Mouse (Mus musculus) hindbrain, postnatal 0 days (tissue): Measurements from ENCODE around the gene Slc9a3r1. TPM values are rescaled to one million over a fixed set of nuclear protein-coding genes. Genes with fewer than 3 reads are reported as not detected.

Experiments
- ATAC-seq: fragments of 200-750 bp; cut with Nextera tagmentation; 2 replicates; pipeline ENCODE4 v1.8.0; 2017; ENCODE audit warnings: mild to moderate bottlenecking, moderate TSS enrichment, moderate library complexity
- DNase-seq: peaks from one replicate; pipeline ENCODE4 v3.0.0-alpha.2; 2015; ENCODE audit warnings: low spot score
- H3K27ac ChIP-seq: fragments of 300-500 bp; sonication (generic); 2 replicates; pipeline ENCODE4 v1.5.1; 2014; ENCODE audit warnings: mild to moderate bottlenecking
- H3K27me3 ChIP-seq: fragments of 300-500 bp; sonication (generic); 2 replicates; pipeline ENCODE4 v1.6.1; 2014; ENCODE audit warnings: low read length, mixed read lengths; ENCODE audit not compliant: insufficient read depth
- H3K36me3 ChIP-seq: fragments of 300-500 bp; sonication (generic); 2 replicates; pipeline ENCODE4 v1.6.1; 2014; ENCODE audit warnings: low read length, mixed read lengths; ENCODE audit not compliant: insufficient read depth
- H3K4me1 ChIP-seq: fragments of 300-500 bp; sonication (generic); 2 replicates; pipeline ENCODE4 v1.6.1; 2014; ENCODE audit warnings: antibody characterized with exemption, low read length, mixed read lengths; ENCODE audit not compliant: insufficient read depth
- H3K4me2 ChIP-seq: fragments of 300-500 bp; sonication (generic); 2 replicates; pipeline ENCODE4 v1.6.1; 2014; ENCODE audit warnings: low read depth, mild to moderate bottlenecking, low read length, moderate library complexity, mixed read lengths
- H3K4me3 ChIP-seq: fragments of 300-500 bp; sonication (generic); 2 replicates; pipeline ENCODE4 v1.5.1; 2014; ENCODE audit warnings: low read length
- H3K9ac ChIP-seq: fragments of 300-500 bp; sonication (generic); replicated peaks from 2 replicates; pipeline ENCODE4 v1.6.1; 2014; ENCODE audit warnings: mild to moderate bottlenecking, low read length, moderate library complexity, mixed read lengths
- H3K9me3 ChIP-seq: fragments of 300-500 bp; sonication (generic); 2 replicates; pipeline ENCODE4 v1.6.1; 2016; ENCODE audit warnings: low read length, mixed read lengths
- CTCF ChIP-seq: IDR thresholded peaks from 2 replicates; pipeline ENCODE4 v1.5.1; 2016; ENCODE audit warnings: antibody characterized with exemption, control low read depth, low read depth
- WGBS: fragments of 180-500 bp; shearing (Covaris S2); extraction: QIAGEN DNeasy Blood & Tissue Kit; methylation state at CpG from one replicate; pipeline ENCODE4 v1.1.7; 2014; 5-methylcytosine and 5-hydroxymethylcytosine counted together
- polyA plus RNA-seq: library from polyadenylated mRNA; unstranded; fragments of >200 nt; fragmentation: Nextera tagmentation; extraction: Ambion mirVana; gene quantifications from 2 replicates; pipeline ENCODE4 v1.2.1, GENCODE M21; 2015
- total RNA-seq: library from RNA; depleted of rRNA; stranded (reverse); fragments of >200 nt; gene quantifications from 2 replicates; pipeline ENCODE4 v1.2.3, GENCODE M21; 2014

Slc9a3r1 gene
- total and polyA plus RNA-seq, 2 experiments from 2014 or later: 72.6 to 91.8 TPM

DNA sequence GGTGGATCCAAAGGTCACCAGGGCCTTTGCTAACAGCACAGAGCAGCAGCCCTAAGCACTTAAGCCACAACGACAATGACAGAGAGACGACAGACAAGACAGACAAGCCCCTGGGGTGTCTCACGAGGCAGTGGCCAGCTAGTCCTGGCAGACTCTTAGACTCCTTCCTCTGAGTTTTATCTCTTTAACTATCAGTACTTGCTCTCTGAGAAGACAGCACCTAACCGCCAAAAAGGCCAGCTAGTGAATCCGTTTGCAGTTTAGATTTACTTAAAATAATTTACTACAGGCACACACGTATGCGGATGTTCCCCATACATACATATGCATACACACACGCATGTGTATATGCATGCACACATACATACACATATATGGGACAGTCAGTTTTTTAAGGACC is 34.4 kb downstream of the Slc9a3r1 start:
- ATAC-seq (no peak), DNase-seq (no peak)
- Histone ChIP-seq H3K9ac (no peak overlapping the region), H3K27me3 (no peaks in the 10 kb centered on the region), H3K9me3 (no peaks in the 10 kb centered on the region), H3K36me3 (peaks cover 24% of the 10 kb centered on the region; the same call in 1 of the 2 replicates), H3K4me2 (no peak overlapping the region), H3K27ac (no peak overlapping the region), H3K4me3 (no peak overlapping the region), H3K4me1 (no peaks in the 10 kb centered on the region)
- no peak for TF ChIP-seq CTCF
- WGBS: 81% methylated on average over 8 of the region's 8 CpGs

GRCm38 (mm10) chr11:115198932-115199384 is 35.8 kb downstream of the Slc9a3r1 start:
- no peak for ATAC-seq
- no peak overlapping the region for H3K27ac ChIP-seq

DNA sequence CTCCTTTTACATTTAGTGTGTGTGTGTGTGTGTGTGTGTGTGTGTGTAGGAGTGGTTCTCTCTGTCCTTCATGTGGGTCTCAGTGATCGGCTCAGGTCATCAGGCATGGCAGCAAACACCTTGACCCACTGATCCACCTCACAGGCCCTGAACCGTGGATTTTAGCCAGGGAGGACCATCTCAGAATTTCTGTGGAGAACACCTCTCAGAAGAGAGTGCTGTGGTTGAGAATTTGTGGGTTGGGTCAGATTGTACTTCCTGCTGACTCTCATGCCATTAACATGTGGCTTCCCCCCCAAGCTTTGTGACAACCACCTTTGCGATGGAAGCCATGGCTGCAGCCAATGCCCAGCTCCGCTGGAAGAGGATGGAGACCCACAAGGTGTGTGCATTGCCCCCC is 37.4 kb downstream of the Slc9a3r1 start:
- Histone ChIP-seq H3K27ac (no peak overlapping the region), H3K4me2 (no peak overlapping the region), H3K4me3 (no peak overlapping the region), H3K4me1 (no peaks in the 10 kb centered on the region), H3K9ac (no peak overlapping the region), H3K9me3 (no peaks in the 10 kb centered on the region), H3K27me3 (no peaks in the 10 kb centered on the region), H3K36me3 (peaks cover 31% of the 10 kb centered on the region)
- no peak for DNase-seq
- TF ChIP-seq CTCF: no peak
- no peak for ATAC-seq
- WGBS: 94% methylated on average over 4 of the region's 4 CpGs

More at GRCm38 (mm10) chr11:115198932-115199384, 35.8 kb downstream of the Slc9a3r1 start:
- Histone ChIP-seq H3K36me3 (peaks cover 24% of the 10 kb centered on the region; the same call in 1 of the 2 replicates), H3K27me3 (no peaks in the 10 kb centered on the region), H3K4me3 (no peak overlapping the region), H3K4me1 (no peaks in the 10 kb centered on the region), H3K4me2 (no peak overlapping the region), H3K9ac (no peak overlapping the region), H3K9me3 (no peaks in the 10 kb centered on the region)
- 67% methylated on average over 12 of the region's 12 CpGs for WGBS
- no peak for DNase-seq
- no peak for TF ChIP-seq CTCF

DNA sequence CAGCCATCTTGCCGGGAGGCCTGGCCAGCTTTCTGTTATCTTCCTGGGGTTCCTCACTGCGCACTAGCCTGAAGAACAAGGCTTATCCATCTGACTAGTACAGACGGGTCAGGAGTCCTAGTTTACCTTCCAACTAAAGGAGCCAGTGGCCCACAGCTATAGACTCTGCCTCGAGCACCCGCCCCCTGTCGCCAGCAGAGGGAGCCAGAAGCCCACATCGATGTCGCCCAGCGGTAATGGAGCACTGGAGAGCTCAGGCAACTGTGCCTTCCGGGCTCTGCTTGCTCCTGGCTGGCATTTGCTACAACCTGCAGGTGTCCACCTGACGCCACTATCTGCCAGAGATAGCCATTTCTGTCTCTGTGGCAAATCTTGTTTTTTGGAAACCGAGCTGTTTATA is 39.2 kb downstream of the Slc9a3r1 start:
- TF ChIP-seq CTCF: peak; percentile 98
- Histone ChIP-seq H3K4me2 (no peak overlapping the region), H3K4me3 (no peak overlapping the region), H3K27me3 (no peaks in the 10 kb centered on the region), H3K9me3 (no peaks in the 10 kb centered on the region), H3K27ac (no peak overlapping the region), H3K4me1 (no peaks in the 10 kb centered on the region), H3K9ac (no peak overlapping the region), H3K36me3 (peaks cover 37% of the 10 kb centered on the region)
- 12% methylated on average over 12 of the region's 12 CpGs for WGBS
- DNase-seq: peak; percentile 91
- ATAC-seq: peak; percentile 90

- WGBS: 85% methylated on average over 9 of the region's 9 CpGs
- Histone ChIP-seq H3K4me2 (no peak overlapping the region), H3K9ac (no peak overlapping the region), H3K9me3 (no peaks in the 10 kb centered on the region), H3K27me3 (no peaks in the 10 kb centered on the region), H3K36me3 (peaks cover 34% of the 10 kb centered on the region), H3K4me3 (no peak overlapping the region), H3K27ac (no peak overlapping the region), H3K4me1 (no peaks in the 10 kb centered on the region)
- no peak for TF ChIP-seq CTCF
- ATAC-seq: peak; percentile 8; the same call in 1 of the 2 replicates
- no peak for DNase-seq
Observed at GRCm38 (mm10) chr11:115202756-115203155, 39.6 kb downstream of the Slc9a3r1 start.

DNA sequence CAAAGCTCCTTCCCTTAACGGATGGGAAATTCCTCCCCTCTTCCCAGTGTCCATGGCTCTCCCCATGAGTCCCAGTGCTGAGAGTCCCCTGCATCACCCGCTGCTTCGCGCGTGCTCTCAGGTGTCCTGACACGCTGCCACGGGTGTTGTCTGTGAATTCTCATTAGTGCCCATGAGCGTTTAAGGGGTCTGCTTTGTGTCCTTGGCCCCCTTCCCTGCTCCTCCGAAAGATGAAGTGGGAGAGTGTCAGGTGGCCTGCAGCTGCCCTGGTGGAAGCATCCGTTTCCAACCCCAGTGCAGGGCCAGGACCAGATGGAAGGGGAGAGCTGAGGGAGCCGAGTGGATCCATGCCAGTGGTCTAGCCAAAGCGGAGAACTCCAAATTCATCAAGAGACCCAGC is 45.0 kb downstream of the Slc9a3r1 start:
- 45% methylated on average over 12 of the region's 12 CpGs for WGBS
- no peak overlapping the region for H3K4me3 ChIP-seq
- no peaks in the 10 kb centered on the region for H3K27me3 ChIP-seq
- no peaks in the 10 kb centered on the region for H3K9me3 ChIP-seq
- DNase-seq: peak; percentile 68
- no peak for TF ChIP-seq CTCF
- no peak overlapping the region for H3K9ac ChIP-seq
- no peak overlapping the region for H3K27ac ChIP-seq
- ATAC-seq: 0 out of 2 replicates have a peak, but pooled peaks have one; percentile 9
- H3K4me1 ChIP-seq: 0 out of 2 replicates have a peak, but pooled peaks cover 7% of the 10 kb centered on the region
- peaks cover 13% of the 10 kb centered on the region for H3K36me3 ChIP-seq
- H3K4me2 ChIP-seq: no peak overlapping the region
